Mouse (Mus musculus) embryonic facial prominence, embryonic 13.5 days (tissue): ENCODE measurements around the gene Csde1. TPM values are rescaled to one million over a fixed set of nuclear protein-coding genes. Genes with fewer than 3 reads are reported as not detected.
A peak's percentile ranks its signal among the peaks of the same experiment; 100 is the strongest.

ENCODE experiments used
- ATAC-seq: fragments of 200-750 bp; cut with Nextera tagmentation; 2 replicates; pipeline ENCODE4 v1.8.0; 2017; ENCODE audit warnings: low read depth; ENCODE audit not compliant: insufficient number of reproducible peaks, insufficient read depth, low FRiP score, low TSS enrichment
- H3K27ac ChIP-seq: fragments of 300-500 bp; sonication (generic); 2 replicates; pipeline ENCODE4 v1.5.1; 2015; ENCODE audit warnings: moderate library complexity, mild to moderate bottlenecking, inconsistent platforms
- H3K27me3 ChIP-seq: fragments of 300-500 bp; sonication (generic); 2 replicates; pipeline ENCODE4 v1.6.1; 2015; ENCODE audit warnings: mild to moderate bottlenecking, inconsistent platforms
- H3K36me3 ChIP-seq: fragments of 300-500 bp; sonication (generic); 2 replicates; pipeline ENCODE4 v1.6.1; 2015; ENCODE audit warnings: mild to moderate bottlenecking, inconsistent platforms
- H3K4me1 ChIP-seq: fragments of 300-500 bp; sonication (generic); 2 replicates; pipeline ENCODE4 v1.6.1; 2015; ENCODE audit warnings: inconsistent platforms
- H3K4me2 ChIP-seq: fragments of 300-500 bp; sonication (generic); 2 replicates; pipeline ENCODE4 v1.6.1; 2015; ENCODE audit warnings: moderate library complexity, mild to moderate bottlenecking, inconsistent platforms
- H3K4me3 ChIP-seq: fragments of 300-500 bp; sonication (generic); 2 replicates; pipeline ENCODE4 v1.5.1; 2015; ENCODE audit warnings: mild to moderate bottlenecking, inconsistent platforms
- H3K9ac ChIP-seq: fragments of 300-500 bp; sonication (generic); 2 replicates; pipeline ENCODE4 v1.6.1; 2015; ENCODE audit warnings: mild to moderate bottlenecking, inconsistent platforms
- H3K9me3 ChIP-seq: fragments of 300-500 bp; sonication (generic); 2 replicates; pipeline ENCODE4 v1.6.1; 2016; ENCODE audit warnings: inconsistent platforms
- WGBS: fragments of 180-500 bp; shearing (Covaris S2); methylation state at CpG from one replicate; pipeline ENCODE4 v1.1.7; 2015; ENCODE audit warnings: mixed read lengths; 5-methylcytosine and 5-hydroxymethylcytosine counted together
- polyA plus RNA-seq: library from polyadenylated mRNA; unstranded; fragments of >200 nt; fragmentation: Nextera tagmentation; extraction: Ambion mirVana; gene quantifications from 2 replicates; pipeline ENCODE4 v1.2.1, GENCODE M21; 2015

The Csde1 gene
- polyA plus RNA-seq = 396 and 425 TPM in 2 replicates

GRCm38 (mm10) chr3:103020249-103020942, at the start of gene Csde1:
Gene Csde1, plus strand, starts transcription at chr3:103020426.
- no peaks in the 10 kb centered on the region for H3K27me3 ChIP-seq
- peak within 1 kb of the TSS; percentile 66 for H3K4me2 ChIP-seq
- H3K9ac ChIP-seq = peak within 1 kb of the TSS; percentile 97
- peak within 1 kb of the TSS; percentile 98 for H3K27ac ChIP-seq
- peaks cover 11% of the 10 kb centered on the region for H3K4me1 ChIP-seq
- under 1% methylated on average over 55 of the region's 55 CpGs for WGBS
- H3K9me3 ChIP-seq = no peaks in the 10 kb centered on the region
- peak; percentile 90 for ATAC-seq
- H3K36me3 ChIP-seq = no peaks in the 10 kb centered on the region; the same call in 1 of the 2 replicates
- H3K4me3 ChIP-seq = peak within 1 kb of the TSS; percentile 87

GRCm38 (mm10) chr3:102970508-102970907, 49.7 kb upstream of the Csde1 start:
- H3K4me1 ChIP-seq = no peaks in the 10 kb centered on the region
- H3K9me3 ChIP-seq = no peaks in the 10 kb centered on the region
- H3K27me3 ChIP-seq = no peaks in the 10 kb centered on the region
- WGBS = 77% methylated on average over 3 of the region's 3 CpGs
- no peak overlapping the region for H3K27ac ChIP-seq
- H3K9ac ChIP-seq = no peak overlapping the region
- no peaks in the 10 kb centered on the region for H3K36me3 ChIP-seq
- ATAC-seq = no peak
- H3K4me3 ChIP-seq = no peak overlapping the region
- H3K4me2 ChIP-seq = no peak overlapping the region

- no peaks in the 10 kb centered on the region for H3K27me3 ChIP-seq
- H3K27ac ChIP-seq = no peak overlapping the region
- no peak overlapping the region for H3K4me3 ChIP-seq
- WGBS = 77% methylated on average over 4 of the region's 4 CpGs
- H3K4me1 ChIP-seq = no peaks in the 10 kb centered on the region
- H3K36me3 ChIP-seq = no peaks in the 10 kb centered on the region
- no peak overlapping the region for H3K9ac ChIP-seq
- H3K4me2 ChIP-seq = no peak overlapping the region
- no peak for ATAC-seq
- no peaks in the 10 kb centered on the region for H3K9me3 ChIP-seq
Observed at GRCm38 (mm10) chr3:102976906-102977305, 43.3 kb upstream of the Csde1 start.

GRCm38 (mm10) chr3:102979550-102980348, 40.5 kb upstream of the Csde1 start:
- Histone ChIP-seq H3K9ac (no peak overlapping the region), H3K4me2 (0 out of 2 replicates have a peak overlapping the region, but pooled peaks have one; percentile 26), H3K36me3 (no peaks in the 10 kb centered on the region), H3K4me1 (no peaks in the 10 kb centered on the region), H3K27me3 (no peaks in the 10 kb centered on the region), H3K9me3 (no peaks in the 10 kb centered on the region), H3K4me3 (no peak overlapping the region), H3K27ac (no peak overlapping the region)
- 31% methylated on average over 10 of the region's 10 CpGs for WGBS
- no peak for ATAC-seq

GRCm38 (mm10) chr3:102980349-102980736, 39.9 kb upstream of the Csde1 start:
- no peaks in the 10 kb centered on the region for H3K27me3 ChIP-seq
- ATAC-seq = no peak
- H3K4me2 ChIP-seq = no peak overlapping the region
- H3K9me3 ChIP-seq = no peaks in the 10 kb centered on the region
- H3K9ac ChIP-seq = no peak overlapping the region
- no peaks in the 10 kb centered on the region for H3K4me1 ChIP-seq
- H3K4me3 ChIP-seq = no peak overlapping the region
- H3K36me3 ChIP-seq = no peaks in the 10 kb centered on the region
- 65% methylated on average over 3 of the region's 3 CpGs for WGBS
- no peak overlapping the region for H3K27ac ChIP-seq

- no peaks in the 10 kb centered on the region for H3K36me3 ChIP-seq
- H3K4me3 ChIP-seq = no peak overlapping the region
- H3K4me1 ChIP-seq = peaks cover under 1% of the 10 kb centered on the region; the same call in 1 of the 2 replicates
- no peak overlapping the region for H3K4me2 ChIP-seq
- no peak overlapping the region for H3K27ac ChIP-seq
- ATAC-seq = no peak
- WGBS = 72% methylated on average over 8 of the region's 8 CpGs
- no peaks in the 10 kb centered on the region for H3K9me3 ChIP-seq
- H3K9ac ChIP-seq = no peak overlapping the region
- no peaks in the 10 kb centered on the region for H3K27me3 ChIP-seq
Observed at GRCm38 (mm10) chr3:102991041-102991440, 29.2 kb upstream of the Csde1 start.

- Histone ChIP-seq H3K27me3 (no peaks in the 10 kb centered on the region), H3K27ac (no peak overlapping the region), H3K4me1 (peaks cover 14% of the 10 kb centered on the region), H3K36me3 (no peaks in the 10 kb centered on the region; the same call in 1 of the 2 replicates), H3K9ac (no peak overlapping the region), H3K4me3 (no peak overlapping the region), H3K9me3 (no peaks in the 10 kb centered on the region), H3K4me2 (no peak overlapping the region)
- 41% methylated on average over 3 of the region's 3 CpGs for WGBS
- no peak for ATAC-seq
Observed at GRCm38 (mm10) chr3:102992936-102993335, 27.3 kb upstream of the Csde1 start.

GRCm38 (mm10) chr3:102995233-102995604, 25.0 kb upstream of the Csde1 start:
- Histone ChIP-seq H3K4me3 (peak overlapping the region; percentile 74), H3K27ac (peak overlapping the region; percentile 88)

GRCm38 (mm10) chr3:102995605-102996321, 24.5 kb upstream of the Csde1 start, which contains the start of gene Sike1:
Gene Sike1, plus strand, starts transcription at chr3:102995708.
- Histone ChIP-seq H3K4me2 (peak within 1 kb of the TSS; percentile 65), H3K4me3 (peak within 1 kb of the TSS; percentile 74), H3K9ac (peak within 1 kb of the TSS; percentile 87), H3K27me3 (no peaks in the 10 kb centered on the region), H3K4me1 (peaks cover 14% of the 10 kb centered on the region), H3K36me3 (peaks cover 28% of the 10 kb centered on the region), H3K9me3 (no peaks in the 10 kb centered on the region), H3K27ac (peak within 1 kb of the TSS; percentile 88)
- under 1% methylated on average over 60 of the region's 60 CpGs for WGBS
- peak; percentile 91 for ATAC-seq

More at GRCm38 (mm10) chr3:102995233-102995604, 25.0 kb upstream of the Csde1 start:
- no peaks in the 10 kb centered on the region for H3K9me3 ChIP-seq
- WGBS = 46% methylated on average over 7 of the region's 7 CpGs
- no peak for ATAC-seq
- H3K4me2 ChIP-seq = peak overlapping the region; percentile 65
- H3K36me3 ChIP-seq = peaks cover 23% of the 10 kb centered on the region
- H3K27me3 ChIP-seq = no peaks in the 10 kb centered on the region
- peak overlapping the region; percentile 87 for H3K9ac ChIP-seq
- H3K4me1 ChIP-seq = peaks cover 14% of the 10 kb centered on the region

GRCm38 (mm10) chr3:102997036-102997435, 23.2 kb upstream of the Csde1 start:
- Histone ChIP-seq H3K4me1 (peaks cover 14% of the 10 kb centered on the region), H3K27ac (no peak overlapping the region), H3K4me2 (no peak overlapping the region; the same call in 1 of the 2 replicates), H3K9me3 (no peaks in the 10 kb centered on the region), H3K9ac (peak overlapping the region; percentile 36; the same call in 1 of the 2 replicates), H3K36me3 (peaks cover 37% of the 10 kb centered on the region), H3K27me3 (no peaks in the 10 kb centered on the region), H3K4me3 (no peak overlapping the region)
- 68% methylated on average over 10 of the region's 10 CpGs for WGBS
- no peak for ATAC-seq

GRCm38 (mm10) chr3:102997591-102997990, 22.6 kb upstream of the Csde1 start:
- WGBS = 91% methylated on average over 3 of the region's 3 CpGs
- Histone ChIP-seq H3K4me3 (no peak overlapping the region), H3K9ac (no peak overlapping the region), H3K27ac (no peak overlapping the region), H3K4me2 (no peak overlapping the region), H3K36me3 (peaks cover 42% of the 10 kb centered on the region), H3K4me1 (peaks cover 14% of the 10 kb centered on the region), H3K27me3 (no peaks in the 10 kb centered on the region), H3K9me3 (no peaks in the 10 kb centered on the region)
- no peak for ATAC-seq
